Mouse (Mus musculus): ENCODE data around the gene Tmem186. TPM values are rescaled to one million over a fixed set of nuclear protein-coding genes. Genes with fewer than 3 reads are reported as not detected.

Gene Tmem186
- polyA plus RNA-seq, 1 experiment from 2014 or later = 11.1 TPM

DNA sequence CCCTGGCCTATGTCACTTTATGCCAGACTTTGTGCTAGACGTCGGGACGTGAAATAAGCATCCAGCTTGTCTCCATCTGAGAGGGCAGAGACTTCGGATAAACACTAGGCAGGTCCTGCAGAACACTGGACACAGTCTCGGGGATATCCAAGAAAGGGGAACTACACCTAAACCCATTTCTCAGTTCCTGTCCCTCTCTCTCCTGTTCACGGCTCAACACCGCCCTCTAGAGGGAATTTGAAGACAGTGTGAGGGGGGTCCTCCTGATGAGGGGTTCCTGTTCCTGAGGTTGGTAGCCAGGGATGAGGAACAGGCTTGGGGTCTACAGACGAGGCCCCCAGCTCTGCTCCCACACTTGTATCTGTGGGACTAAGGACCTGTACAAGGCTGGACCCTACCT, 36.7 kb upstream of the Tmem186 start:
- H3K27me3 ChIP-seq (ENCODE audit: control insufficient read depth, insufficient read depth, low read length) = no peaks in the 10 kb centered on the region
- peak; percentile 90 for TF ChIP-seq CTCF (IDR thresholded peaks at IDR 0.05; ENCODE audit: low read depth)
- no peak for TF ChIP-seq EP300 (optimal IDR thresholded peaks at IDR 0.05)
- peaks cover 11% of the 10 kb centered on the region for H3K4me1 ChIP-seq (replicated peaks; ENCODE audit: control insufficient read depth, insufficient read depth)
- H3K4me2 ChIP-seq (replicated peaks; ENCODE audit: low read depth) = no peak overlapping the region
- no peak overlapping the region for H3K9ac ChIP-seq (ENCODE audit: low read length)
- H3K4me3 ChIP-seq (ENCODE audit: low read depth, low read length) = no peak overlapping the region
- WGBS = 4% methylated on average over 8 of the region's 8 CpGs
- no peaks in the 10 kb centered on the region for H3K9me3 ChIP-seq (ENCODE audit: control insufficient read depth, low read length)
- H3K27ac ChIP-seq (replicated peaks) = no peak overlapping the region
- DNase-seq (ENCODE audit: low spot score) (peak; percentile 55), ATAC-seq (ENCODE audit: low FRiP score, low TSS enrichment) (no peak)
- no peaks in the 10 kb centered on the region for H3K36me3 ChIP-seq (ENCODE audit: control insufficient read depth, insufficient read depth, low read length)

DNA sequence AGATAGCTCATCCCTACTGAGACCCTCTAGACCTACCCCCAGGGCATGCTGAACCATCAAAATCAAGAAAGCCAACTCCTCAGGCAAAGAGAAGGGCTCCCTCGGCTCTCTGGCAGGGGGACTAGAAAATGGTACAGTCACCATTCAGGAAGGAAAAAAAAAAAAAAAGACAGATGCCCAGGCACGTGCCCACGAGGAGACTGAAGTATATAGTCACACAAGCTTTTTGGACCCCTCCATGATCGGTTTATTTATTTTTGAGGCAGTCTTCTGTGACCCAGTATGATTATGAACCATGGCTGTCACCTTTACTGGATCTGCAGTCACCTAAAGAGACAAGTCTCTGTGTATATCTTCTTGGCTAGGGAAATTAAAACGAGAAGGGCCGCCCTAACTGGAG, 35.8 kb upstream of the Tmem186 start:
- no peak for ATAC-seq (ENCODE audit: low FRiP score, low TSS enrichment)
- no peak for TF ChIP-seq CTCF (IDR thresholded peaks at IDR 0.05; ENCODE audit: low read depth)
- TF ChIP-seq EP300 (optimal IDR thresholded peaks at IDR 0.05) = no peak
- WGBS = 69% methylated on average over 6 of the region's 6 CpGs
- Histone ChIP-seq H3K27me3 (ENCODE audit: control insufficient read depth, insufficient read depth, low read length) (no peaks in the 10 kb centered on the region), H3K4me1 (replicated peaks; ENCODE audit: control insufficient read depth, insufficient read depth) (peaks cover 11% of the 10 kb centered on the region), H3K27ac (replicated peaks) (no peak overlapping the region), H3K4me2 (replicated peaks; ENCODE audit: low read depth) (no peak overlapping the region), H3K9ac (ENCODE audit: low read length) (no peak overlapping the region), H3K4me3 (ENCODE audit: low read depth, low read length) (no peak overlapping the region), H3K9me3 (ENCODE audit: control insufficient read depth, low read length) (no peaks in the 10 kb centered on the region), H3K36me3 (ENCODE audit: control insufficient read depth, insufficient read depth, low read length) (no peaks in the 10 kb centered on the region)
- no peak for DNase-seq (ENCODE audit: low spot score)

DNA sequence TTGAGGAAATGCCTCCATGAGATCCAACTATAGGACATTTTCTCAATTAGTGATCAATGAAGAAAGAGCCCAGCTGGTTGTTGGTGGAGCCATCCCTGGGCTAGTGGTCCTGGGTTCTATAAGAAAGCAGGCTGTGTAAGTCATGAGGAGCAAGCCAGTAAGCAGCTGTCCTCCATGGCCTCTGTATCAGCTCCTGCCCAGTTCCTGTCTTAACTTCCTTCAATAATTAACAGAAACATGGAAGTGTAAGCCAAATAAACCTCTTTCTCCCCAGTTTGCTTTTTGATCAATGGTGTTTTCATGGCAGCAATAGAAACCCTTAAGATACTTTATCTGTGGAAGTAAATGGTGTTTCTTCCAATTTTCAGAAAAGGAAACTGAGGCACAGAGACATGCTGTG, 35.3 kb upstream of the Tmem186 start:
- Histone ChIP-seq H3K9me3 (ENCODE audit: control insufficient read depth, low read length) (no peaks in the 10 kb centered on the region), H3K9ac (ENCODE audit: low read length) (no peak overlapping the region), H3K4me2 (replicated peaks; ENCODE audit: low read depth) (no peak overlapping the region), H3K36me3 (ENCODE audit: control insufficient read depth, insufficient read depth, low read length) (no peaks in the 10 kb centered on the region), H3K4me1 (replicated peaks; ENCODE audit: control insufficient read depth, insufficient read depth) (peaks cover 11% of the 10 kb centered on the region), H3K4me3 (ENCODE audit: low read depth, low read length) (no peak overlapping the region), H3K27me3 (ENCODE audit: control insufficient read depth, insufficient read depth, low read length) (no peaks in the 10 kb centered on the region), H3K27ac (replicated peaks) (no peak overlapping the region)
- ATAC-seq (ENCODE audit: low FRiP score, low TSS enrichment) (no peak), DNase-seq (ENCODE audit: low spot score) (no peak)
- TF ChIP-seq EP300 (optimal IDR thresholded peaks at IDR 0.05) (no peak), CTCF (IDR thresholded peaks at IDR 0.05; ENCODE audit: low read depth) (no peak)

DNA sequence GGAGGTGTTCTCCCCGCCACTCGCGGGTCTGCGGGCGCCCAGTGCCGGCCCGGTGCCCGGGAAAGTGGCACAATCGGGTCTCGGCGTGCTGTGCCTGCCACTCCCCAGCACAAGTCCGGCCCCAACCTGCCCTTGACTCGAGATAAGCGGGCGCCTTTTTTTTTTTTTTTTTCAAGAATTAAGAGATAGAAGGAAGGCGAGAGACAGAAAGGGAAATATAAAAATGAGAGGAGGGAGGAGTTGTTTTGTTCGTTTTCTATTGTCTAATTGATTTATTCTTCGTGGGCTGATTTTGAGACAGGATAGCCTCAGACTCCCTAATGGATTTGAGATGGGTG, 34.8 kb upstream of the Tmem186 start:
- Histone ChIP-seq H3K9me3 (ENCODE audit: control insufficient read depth, low read length) (no peaks in the 10 kb centered on the region), H3K27me3 (ENCODE audit: control insufficient read depth, insufficient read depth, low read length) (no peaks in the 10 kb centered on the region), H3K4me3 (ENCODE audit: low read depth, low read length) (peak overlapping the region; percentile 66), H3K27ac (replicated peaks) (peak overlapping the region; percentile 90), H3K9ac (ENCODE audit: low read length) (peak overlapping the region; percentile 68), H3K36me3 (ENCODE audit: control insufficient read depth, insufficient read depth, low read length) (no peaks in the 10 kb centered on the region), H3K4me2 (replicated peaks; ENCODE audit: low read depth) (peak overlapping the region; percentile 82), H3K4me1 (replicated peaks; ENCODE audit: control insufficient read depth, insufficient read depth) (peaks cover 16% of the 10 kb centered on the region)
- DNase-seq (ENCODE audit: low spot score) = no peak
- WGBS = under 1% methylated on average over 18 of the region's 18 CpGs
- no peak for TF ChIP-seq EP300 (optimal IDR thresholded peaks at IDR 0.05)
- TF ChIP-seq CTCF (IDR thresholded peaks at IDR 0.05; ENCODE audit: low read depth) = no peak
- ATAC-seq (ENCODE audit: low FRiP score, low TSS enrichment) = no peak

DNA sequence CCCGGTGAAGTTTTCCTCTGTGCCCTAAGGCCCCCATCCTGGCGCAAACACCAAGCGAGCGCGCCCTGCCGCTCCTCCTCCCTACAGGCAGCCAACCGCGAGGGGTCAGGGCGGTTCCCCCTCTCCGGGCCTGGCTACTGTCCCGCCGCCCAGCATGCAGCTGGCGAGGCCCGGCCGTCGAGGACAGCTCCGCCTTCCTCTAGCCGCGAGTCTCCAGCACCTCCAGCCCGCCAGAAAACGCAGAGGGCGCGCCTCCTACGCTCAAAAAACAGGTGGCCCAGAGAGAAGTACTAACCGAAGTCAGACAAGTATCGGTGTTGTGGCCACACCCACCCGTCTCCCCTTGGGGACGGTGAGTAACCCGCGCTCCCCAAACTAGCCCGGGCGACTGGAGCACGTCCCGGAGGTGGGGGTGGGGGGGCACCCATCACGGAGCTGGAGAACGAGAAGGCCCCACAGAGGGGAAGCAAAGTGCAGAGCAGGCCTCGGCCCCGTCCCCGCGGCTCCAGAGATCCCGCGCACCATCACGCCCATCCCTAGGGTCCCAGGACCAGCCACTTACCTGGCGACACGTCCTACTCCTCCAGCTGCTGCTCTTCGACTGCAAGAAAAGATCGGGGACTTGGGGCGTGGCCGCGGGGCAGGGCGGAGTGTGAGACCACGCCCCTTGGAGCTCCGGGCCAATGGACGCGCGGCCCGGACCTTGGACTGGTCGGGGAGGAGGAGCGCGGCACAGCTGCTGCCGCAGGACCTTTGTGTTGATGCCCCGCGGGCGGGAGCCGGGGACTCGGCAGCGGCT, 34.2 kb upstream of the Tmem186 start, which contains the start of gene Carhsp1:
Carhsp1 (minus strand) TSS at position 605 of the 799 bp plus-strand sequence.
- Histone ChIP-seq H3K9me3 (ENCODE audit: control insufficient read depth, low read length) (no peaks in the 10 kb centered on the region), H3K4me2 (replicated peaks; ENCODE audit: low read depth) (peak within 1 kb of the TSS; percentile 82), H3K27me3 (ENCODE audit: control insufficient read depth, insufficient read depth, low read length) (no peaks in the 10 kb centered on the region), H3K9ac (ENCODE audit: low read length) (peak within 1 kb of the TSS; percentile 68), H3K4me1 (replicated peaks; ENCODE audit: control insufficient read depth, insufficient read depth) (peaks cover 18% of the 10 kb centered on the region), H3K4me3 (ENCODE audit: low read depth, low read length) (peak within 1 kb of the TSS; percentile 66), H3K36me3 (ENCODE audit: control insufficient read depth, insufficient read depth, low read length) (no peaks in the 10 kb centered on the region), H3K27ac (replicated peaks) (peak within 1 kb of the TSS; percentile 90)
- DNase-seq (ENCODE audit: low spot score) = peak; percentile 97
- WGBS = under 1% methylated on average over 61 of the region's 67 CpGs
- TF ChIP-seq CTCF (IDR thresholded peaks at IDR 0.05; ENCODE audit: low read depth) (peak; percentile 66), EP300 (optimal IDR thresholded peaks at IDR 0.05) (no peak)
- ATAC-seq (ENCODE audit: low FRiP score, low TSS enrichment) = peak; percentile 87
